Mouse (Mus musculus): ENCODE results near the gene Cachd1. TPM values are rescaled to one million over a fixed set of nuclear protein-coding genes. Genes with fewer than 3 reads are reported as not detected.

Gene Cachd1
- polyA plus RNA-seq, 1 experiment from 2014 or later = 24.5 TPM

DNA sequence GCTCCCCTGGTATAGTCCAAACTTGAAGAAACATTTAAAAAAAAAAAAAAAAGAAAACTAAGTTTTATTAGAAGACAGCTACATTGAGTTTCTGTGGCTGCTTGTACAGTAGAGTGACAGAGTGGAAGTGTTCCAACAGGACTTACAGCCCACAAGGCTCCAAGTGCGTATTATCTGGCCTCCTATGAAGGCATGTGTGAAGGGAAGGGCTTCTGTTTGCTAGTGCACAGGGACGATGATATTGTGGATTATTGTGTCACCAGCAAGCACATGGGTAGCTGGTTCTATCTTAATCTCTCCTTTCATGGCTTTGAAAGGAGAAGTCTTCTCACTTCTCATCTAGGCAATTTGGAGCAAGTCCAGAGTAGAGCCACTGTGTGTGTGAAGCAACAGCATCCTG is 138.6 kb downstream of the Cachd1 start:
- Histone ChIP-seq H3K4me3 (no peak overlapping the region), H3K9me3 (no peaks in the 10 kb centered on the region), H3K36me3 (replicated peaks) (peaks cover 30% of the 10 kb centered on the region), H3K27ac (replicated peaks) (no peak overlapping the region), H3K4me1 (peaks cover 33% of the 10 kb centered on the region), H3K27me3 (replicated peaks; ENCODE audit: low read depth, poor library complexity, severe bottlenecking) (no peaks in the 10 kb centered on the region)
- no peak for DNase-seq (ENCODE audit: low spot score)
- 91% methylated on average over 2 of the region's 2 CpGs for WGBS

GRCm38 (mm10) chr4:100917511-100917910 is 141.0 kb downstream of the Cachd1 start:
- Histone ChIP-seq H3K27ac (replicated peaks) (no peak overlapping the region), H3K4me1 (peaks cover 29% of the 10 kb centered on the region), H3K27me3 (replicated peaks; ENCODE audit: low read depth, poor library complexity, severe bottlenecking) (no peaks in the 10 kb centered on the region), H3K36me3 (replicated peaks) (peaks cover 52% of the 10 kb centered on the region), H3K9me3 (no peaks in the 10 kb centered on the region), H3K4me3 (no peak overlapping the region)
- DNase-seq (ENCODE audit: low spot score) = no peak
- 86% methylated on average over 1 of the region's 1 CpGs for WGBS

- no peak for DNase-seq (ENCODE audit: low spot score)
- Histone ChIP-seq H3K27me3 (replicated peaks; ENCODE audit: low read depth, poor library complexity, severe bottlenecking) (no peaks in the 10 kb centered on the region), H3K27ac (replicated peaks) (no peak overlapping the region), H3K4me1 (peaks cover 40% of the 10 kb centered on the region), H3K9me3 (no peaks in the 10 kb centered on the region), H3K4me3 (no peak overlapping the region), H3K36me3 (replicated peaks) (peaks cover 56% of the 10 kb centered on the region)
- 89% methylated on average over 1 of the region's 1 CpGs for WGBS
Measured at GRCm38 (mm10) chr4:100920413-100920812, 143.9 kb downstream of the Cachd1 start.

DNA sequence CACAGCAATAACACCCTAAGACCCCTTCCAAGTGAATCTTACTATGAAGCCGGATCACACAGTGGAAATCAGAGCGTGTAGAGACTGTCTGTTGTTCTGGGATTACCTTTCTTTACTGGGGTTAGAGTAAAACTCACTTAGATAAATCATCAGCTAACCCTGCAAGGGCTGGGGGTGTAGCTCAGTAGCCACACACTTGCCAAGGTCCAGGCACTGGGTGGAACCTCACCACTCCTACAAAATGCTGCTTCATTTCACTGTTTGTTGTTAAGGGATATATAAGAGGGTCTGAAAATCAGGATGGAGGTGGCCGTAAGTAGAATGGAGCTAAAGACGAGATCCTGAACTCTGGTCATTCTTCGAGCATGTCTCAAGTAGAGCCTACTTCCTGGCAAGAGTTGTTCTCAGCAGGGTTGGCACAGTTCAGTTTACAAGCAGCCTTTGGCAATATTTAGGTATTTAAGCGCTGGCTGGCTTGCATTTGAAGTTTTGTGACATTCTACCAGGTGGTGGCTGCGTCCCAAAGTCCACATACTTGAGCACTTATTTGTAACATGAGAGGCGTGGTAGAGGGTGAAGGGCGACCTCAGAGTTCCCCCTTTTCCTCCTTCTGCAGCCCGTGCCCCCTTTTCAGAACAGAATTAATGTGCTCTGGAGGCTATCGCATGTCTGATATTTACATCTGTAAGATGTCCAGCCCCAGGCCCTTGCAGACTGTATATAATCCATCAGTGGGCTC is 146.5 kb downstream of the Cachd1 start:
- Histone ChIP-seq H3K36me3 (replicated peaks) (peaks cover 47% of the 10 kb centered on the region), H3K9me3 (no peaks in the 10 kb centered on the region)
- WGBS = 59% methylated on average over 11 of the region's 11 CpGs

DNA sequence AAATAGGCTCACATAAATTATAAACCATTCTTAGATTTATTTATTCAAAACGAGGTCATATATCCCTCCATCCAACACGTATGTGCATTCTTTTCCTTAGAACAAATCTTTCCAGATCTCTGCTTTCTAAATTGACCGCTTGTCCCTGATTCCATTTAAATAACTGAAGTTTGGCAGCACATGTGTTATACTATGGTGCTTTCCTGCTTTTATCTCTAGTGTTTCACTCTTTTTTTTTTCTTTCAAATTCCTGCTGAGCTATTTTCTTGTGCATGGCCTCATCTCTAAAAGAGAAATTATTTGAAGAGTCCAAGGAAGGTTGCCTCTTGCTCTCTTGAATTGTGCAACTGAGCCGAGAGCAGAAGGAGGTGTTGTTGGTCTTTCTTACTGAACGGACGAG is 147.1 kb downstream of the Cachd1 start:
- no peak for DNase-seq (ENCODE audit: low spot score)
- Histone ChIP-seq H3K4me3 (no peak overlapping the region), H3K9me3 (no peaks in the 10 kb centered on the region), H3K36me3 (replicated peaks) (peaks cover 41% of the 10 kb centered on the region), H3K27me3 (replicated peaks; ENCODE audit: low read depth, poor library complexity, severe bottlenecking) (no peaks in the 10 kb centered on the region), H3K4me1 (peaks cover 54% of the 10 kb centered on the region), H3K27ac (replicated peaks) (no peak overlapping the region)
- WGBS = 72% methylated on average over 6 of the region's 6 CpGs

More for the DNA sequence above, 146.5 kb downstream of the Cachd1 start:
- DNase-seq (ENCODE audit: low spot score) = peak; percentile 52
- peaks cover 54% of the 10 kb centered on the region for H3K4me1 ChIP-seq
- H3K27ac ChIP-seq (replicated peaks) = no peak overlapping the region; the same call in 1 of the 2 replicates
- no peaks in the 10 kb centered on the region for H3K27me3 ChIP-seq (replicated peaks; ENCODE audit: low read depth, poor library complexity, severe bottlenecking)
- H3K4me3 ChIP-seq = no peak overlapping the region

DNA sequence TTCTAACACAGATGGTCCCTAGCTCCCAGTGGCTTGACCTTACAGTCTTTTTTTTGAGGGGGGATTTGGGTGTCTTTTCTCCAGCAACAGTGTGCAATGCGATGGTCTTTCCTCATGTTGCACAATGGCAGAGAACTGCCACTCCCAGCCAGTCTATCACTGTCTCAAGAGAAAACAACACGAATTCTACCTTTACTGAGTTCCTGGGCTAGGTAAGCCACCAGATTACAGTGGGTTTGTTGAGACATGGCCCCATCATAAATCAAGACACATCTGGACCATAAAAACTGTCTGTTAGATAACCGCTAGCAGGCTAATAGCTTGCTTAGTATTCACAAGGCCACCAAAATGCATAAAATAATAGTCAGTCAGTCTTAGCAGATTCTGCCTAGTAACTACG is 147.8 kb downstream of the Cachd1 start:
- WGBS = 84% methylated on average over 4 of the region's 4 CpGs
- Histone ChIP-seq H3K27me3 (replicated peaks; ENCODE audit: low read depth, poor library complexity, severe bottlenecking) (no peaks in the 10 kb centered on the region), H3K9me3 (no peaks in the 10 kb centered on the region), H3K4me3 (no peak overlapping the region), H3K4me1 (peaks cover 54% of the 10 kb centered on the region), H3K27ac (replicated peaks) (peak overlapping the region; percentile 35; the same call in 1 of the 2 replicates), H3K36me3 (replicated peaks) (peaks cover 34% of the 10 kb centered on the region)
- no peak for DNase-seq (ENCODE audit: low spot score)

DNA sequence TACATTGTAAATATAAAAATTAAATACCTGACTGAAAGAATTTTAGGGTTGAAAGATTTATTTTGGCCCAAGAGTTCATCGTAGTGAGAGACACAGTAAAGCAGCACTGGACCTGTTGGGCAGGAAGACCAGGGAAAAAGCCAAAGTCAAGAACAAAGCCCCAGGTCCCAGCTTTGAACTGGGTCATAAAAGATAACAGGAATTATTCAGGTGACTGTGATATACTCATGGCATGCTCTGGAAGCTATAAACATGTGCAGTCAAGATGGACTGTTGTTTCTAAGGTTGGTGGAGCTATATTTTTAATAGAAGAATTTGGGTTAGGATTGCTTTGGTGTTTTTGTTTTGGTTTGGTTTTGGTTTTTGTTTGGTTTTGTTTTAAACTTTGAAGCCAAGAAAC is 148.7 kb downstream of the Cachd1 start:
- Histone ChIP-seq H3K27me3 (replicated peaks; ENCODE audit: low read depth, poor library complexity, severe bottlenecking) (no peaks in the 10 kb centered on the region), H3K36me3 (replicated peaks) (peaks cover 25% of the 10 kb centered on the region), H3K4me3 (no peak overlapping the region), H3K27ac (replicated peaks) (no peak overlapping the region), H3K9me3 (no peaks in the 10 kb centered on the region), H3K4me1 (peaks cover 53% of the 10 kb centered on the region)
- DNase-seq (ENCODE audit: low spot score) = no peak
- 96% methylated on average over 1 of the region's 1 CpGs for WGBS

DNA sequence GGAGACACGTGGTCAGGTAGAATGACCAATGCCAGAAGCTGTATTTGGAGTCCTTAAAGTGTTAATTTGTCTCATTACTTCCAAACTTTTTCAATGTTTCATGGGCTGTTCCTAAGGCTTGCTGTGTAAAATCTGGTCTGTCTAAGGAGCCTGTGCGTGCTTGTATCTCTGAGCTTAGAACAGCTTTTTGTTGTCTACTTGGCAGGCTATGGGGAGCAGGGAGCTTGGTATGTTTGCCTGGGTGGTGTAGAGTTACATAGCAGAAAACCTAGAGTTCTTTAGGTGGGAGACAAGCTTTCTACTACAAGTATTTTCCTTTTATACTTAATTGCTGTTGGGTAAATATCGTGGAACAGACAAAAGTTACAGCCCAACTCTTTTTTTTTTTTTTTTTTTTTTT is 150.1 kb downstream of the Cachd1 start:
- 59% methylated on average over 3 of the region's 3 CpGs for whole genome bisulfite sequencing
- H3K27ac ChIP-seq (replicated peaks) = peak overlapping the region; percentile 48; the same call in 1 of the 2 replicates
- no peak overlapping the region for H3K4me3 ChIP-seq
- H3K27me3 ChIP-seq (replicated peaks; ENCODE audit: low read depth, poor library complexity, severe bottlenecking) = no peaks in the 10 kb centered on the region
- no peak for DNase-seq (ENCODE audit: low spot score)
- H3K36me3 ChIP-seq (replicated peaks) = peaks cover 19% of the 10 kb centered on the region
- peaks cover 41% of the 10 kb centered on the region for H3K4me1 ChIP-seq
- no peaks in the 10 kb centered on the region for H3K9me3 ChIP-seq

DNA sequence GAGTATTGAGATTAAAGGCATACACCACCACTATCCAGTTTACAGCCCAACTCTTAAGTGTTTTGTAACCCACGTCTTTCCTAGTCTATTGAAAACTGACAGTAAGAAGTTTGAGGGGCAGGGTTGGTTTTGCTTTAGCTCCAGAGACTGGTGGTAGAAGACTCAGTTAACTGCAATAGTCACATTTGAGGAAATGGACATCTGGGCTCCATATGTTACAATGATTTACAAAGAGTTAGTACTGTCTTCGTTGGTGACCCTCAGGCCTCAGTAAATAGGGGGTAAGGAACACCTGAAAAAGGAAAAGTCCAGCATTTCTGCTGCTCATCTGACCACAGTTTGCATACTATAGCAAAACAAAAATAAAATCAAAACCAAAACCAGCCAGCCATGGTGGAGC is 150.6 kb downstream of the Cachd1 start:
- Histone ChIP-seq H3K27me3 (replicated peaks; ENCODE audit: low read depth, poor library complexity, severe bottlenecking) (no peaks in the 10 kb centered on the region), H3K27ac (replicated peaks) (no peak overlapping the region), H3K4me1 (peaks cover 37% of the 10 kb centered on the region), H3K9me3 (no peaks in the 10 kb centered on the region), H3K36me3 (replicated peaks) (peaks cover 15% of the 10 kb centered on the region), H3K4me3 (no peak overlapping the region)
- 38% methylated on average over 2 of the region's 2 CpGs for WGBS
- DNase-seq (ENCODE audit: low spot score) = no peak

DNA sequence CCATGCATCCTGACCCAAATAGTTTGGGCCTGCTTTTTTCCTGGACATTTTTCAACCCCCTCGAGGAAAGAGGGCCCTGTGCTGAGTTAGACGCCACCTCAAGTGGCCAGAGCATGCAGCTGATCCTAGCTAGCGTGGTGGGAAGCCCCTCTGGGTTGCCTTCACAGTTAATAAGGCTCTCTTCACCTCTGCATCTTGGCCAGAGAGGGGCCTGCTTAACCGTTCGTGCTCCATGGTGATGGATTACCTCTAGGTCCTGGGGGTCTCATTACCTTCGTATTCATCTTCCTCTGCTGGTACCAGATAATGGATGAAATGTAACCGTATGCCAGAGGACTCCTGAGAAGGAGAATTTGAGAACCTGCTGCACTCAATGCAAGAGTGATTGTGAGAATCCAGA is 167.2 kb downstream of the Cachd1 start:
- no peak overlapping the region for H3K27ac ChIP-seq (replicated peaks)
- H3K4me1 ChIP-seq = peaks cover 24% of the 10 kb centered on the region; the same call in 1 of the 2 replicates
- no peaks in the 10 kb centered on the region for H3K27me3 ChIP-seq (replicated peaks; ENCODE audit: low read depth, poor library complexity, severe bottlenecking)
- 81% methylated on average over 7 of the region's 7 CpGs for WGBS
- H3K4me3 ChIP-seq = no peak overlapping the region
- H3K36me3 ChIP-seq (replicated peaks) = peaks cover 23% of the 10 kb centered on the region
- H3K9me3 ChIP-seq = no peaks in the 10 kb centered on the region
- no peak for DNase-seq (ENCODE audit: low spot score)

DNA sequence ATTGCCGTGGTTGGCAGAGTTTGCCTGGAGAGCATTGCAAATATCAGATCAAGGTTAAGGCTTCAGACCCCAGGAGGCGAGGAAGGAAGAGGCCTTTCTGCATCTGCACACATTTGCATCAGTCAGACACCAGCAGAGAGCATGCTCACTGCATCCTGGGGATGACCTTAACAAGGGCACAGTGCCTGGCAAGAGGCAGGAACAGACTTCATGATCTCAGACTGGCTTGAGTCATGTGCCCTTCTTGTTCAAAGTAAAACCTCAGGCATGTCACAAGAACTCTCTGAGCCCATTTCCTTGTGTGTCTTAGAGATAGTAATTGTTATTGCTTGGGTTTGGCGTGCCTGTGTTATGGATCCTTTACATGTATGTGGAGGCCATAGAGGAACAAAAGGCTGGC is 167.8 kb downstream of the Cachd1 start:
- Histone ChIP-seq H3K27me3 (replicated peaks; ENCODE audit: low read depth, poor library complexity, severe bottlenecking) (no peaks in the 10 kb centered on the region), H3K4me3 (no peak overlapping the region), H3K27ac (replicated peaks) (no peak overlapping the region), H3K4me1 (peaks cover 28% of the 10 kb centered on the region), H3K9me3 (no peaks in the 10 kb centered on the region), H3K36me3 (replicated peaks) (peaks cover 23% of the 10 kb centered on the region)
- DNase-seq (ENCODE audit: low spot score) = no peak
- 86% methylated on average over 3 of the region's 3 CpGs for WGBS

DNA sequence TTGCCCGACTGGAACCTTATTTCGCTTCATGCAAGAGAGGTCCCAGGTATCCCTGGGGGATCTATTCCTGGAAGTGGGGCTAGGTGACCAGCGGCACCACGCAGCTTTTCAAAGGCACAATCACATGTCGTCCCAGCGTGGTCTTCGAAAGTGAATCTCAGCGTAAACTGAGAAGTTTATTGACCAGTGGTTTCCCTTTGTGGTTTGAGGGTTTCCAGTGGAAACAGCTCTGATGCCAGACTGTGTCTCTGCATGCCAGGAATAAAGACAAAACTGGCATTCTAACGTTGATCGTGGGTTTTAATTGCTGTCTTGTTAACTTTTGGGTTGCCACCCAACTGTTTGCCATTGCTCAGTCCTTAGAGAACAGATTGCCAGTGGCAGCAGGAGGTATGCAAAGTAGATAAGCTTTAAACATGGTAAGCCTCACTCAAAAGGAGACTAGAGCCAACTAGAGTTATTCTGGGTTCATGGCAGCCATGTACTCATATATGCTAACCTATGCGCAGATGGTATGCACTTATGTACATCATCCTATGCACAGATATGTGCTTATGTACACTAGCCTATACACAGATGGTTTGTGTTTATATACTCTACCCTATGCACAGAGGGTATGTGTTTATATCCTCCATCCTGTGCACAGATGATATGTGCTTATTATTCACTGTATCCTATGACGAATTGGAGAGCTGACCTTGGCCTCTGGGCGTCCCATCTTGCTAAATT is 168.9 kb downstream of the Cachd1 start:
- no peak for DNase-seq (ENCODE audit: low spot score)
- Histone ChIP-seq H3K27me3 (replicated peaks; ENCODE audit: low read depth, poor library complexity, severe bottlenecking) (no peaks in the 10 kb centered on the region), H3K9me3 (no peaks in the 10 kb centered on the region), H3K36me3 (replicated peaks) (peaks cover 27% of the 10 kb centered on the region), H3K27ac (replicated peaks) (no peak overlapping the region), H3K4me3 (no peak overlapping the region), H3K4me1 (peaks cover 32% of the 10 kb centered on the region)
- WGBS = 89% methylated on average over 13 of the region's 13 CpGs
